Mouse (Mus musculus) lung, adult 18-20 months (tissue): ENCODE data around the gene Slc35b2.

Experiments
- DNase-seq, 2 experiments: peaks; one replicate each; pipeline ENCODE4 v3.0.0; 2022; ENCODE audit warnings: mixed read lengths in 2 of 2

Gene Slc35b2

GRCm38 (mm10) chr17:45565103-45565502, 1.4 kb downstream of the Slc35b2 start:
- no peak for DNase-seq

GRCm38 (mm10) chr17:45566031-45566359, 2.3 kb downstream of the Slc35b2 start:
- no peak for DNase-seq

- DNase-seq = no peak
Observed at GRCm38 (mm10) chr17:45566360-45567161, 2.9 kb downstream of the Slc35b2 start.

- DNase-seq = no peak
Observed at GRCm38 (mm10) chr17:45567162-45567601, 3.5 kb downstream of the Slc35b2 start.

- DNase-seq = no peak
Observed at GRCm38 (mm10) chr17:45568990-45569389, 5.3 kb downstream of the Slc35b2 start.

GRCm38 (mm10) chr17:45569999-45570398, 6.3 kb downstream of the Slc35b2 start:
- no peak for DNase-seq

GRCm38 (mm10) chr17:45572103-45573086, 8.7 kb downstream of the Slc35b2 start:
- DNase-seq = peak; percentile 83 to 88

- DNase-seq = peak; percentile 99
Observed at GRCm38 (mm10) chr17:45573087-45573779, 9.6 kb downstream of the Slc35b2 start, which contains the start of gene Hsp90ab1. Gene Hsp90ab1, minus strand, starts transcription at chr17:45573271.

- DNase-seq = peak; percentile 98 to 99
Observed at GRCm38 (mm10) chr17:45573780-45574123, 10.1 kb downstream of the Slc35b2 start.

- peak; percentile 78 to 79 for DNase-seq
Observed at GRCm38 (mm10) chr17:45574129-45574761, 10.6 kb downstream of the Slc35b2 start.

- DNase-seq = no peak
Observed at GRCm38 (mm10) chr17:45575123-45575897, 11.6 kb downstream of the Slc35b2 start.

- DNase-seq = no peak
Observed at GRCm38 (mm10) chr17:45578242-45578641, 14.6 kb downstream of the Slc35b2 start.

GRCm38 (mm10) chr17:45578843-45579242, 15.2 kb downstream of the Slc35b2 start:
- DNase-seq = no peak

GRCm38 (mm10) chr17:45579554-45579953, 15.9 kb downstream of the Slc35b2 start:
- DNase-seq = no peak

GRCm38 (mm10) chr17:45580958-45581477, 17.3 kb downstream of the Slc35b2 start:
- DNase-seq = peak; percentile 59 to 72

GRCm38 (mm10) chr17:45581567-45581983, 17.9 kb downstream of the Slc35b2 start:
- peak; percentile 63 to 76 for DNase-seq

- no peak for DNase-seq
Observed at GRCm38 (mm10) chr17:45582188-45582587, 18.5 kb downstream of the Slc35b2 start.

- DNase-seq = no peak
Observed at GRCm38 (mm10) chr17:45582715-45583355, 19.2 kb downstream of the Slc35b2 start.

- peak; percentile 87 to 91 for DNase-seq
Observed at GRCm38 (mm10) chr17:45584096-45584896, 20.6 kb downstream of the Slc35b2 start.
